Mouse (Mus musculus) forebrain, postnatal 0 days (tissue): ENCODE results near the gene Plppr4. TPM values are rescaled to one million over a fixed set of nuclear protein-coding genes. Genes with fewer than 3 reads are reported as not detected.

Source experiments
- ATAC-seq: fragments of 200-750 bp; cut with Nextera tagmentation; 2 replicates; pipeline ENCODE4 v1.8.0; 2017; ENCODE audit warnings: mild to moderate bottlenecking, moderate library complexity
- DNase-seq: peaks from one replicate; pipeline ENCODE4 v3.0.0-alpha.2; 2015
- H3K27ac ChIP-seq: fragments of 300-500 bp; sonication (generic); 2 replicates; pipeline ENCODE4 v1.5.1; 2014; ENCODE audit warnings: low read depth, mild to moderate bottlenecking, antibody characterized with exemption, low read length, moderate library complexity, mixed read lengths
- H3K27me3 ChIP-seq: fragments of 300-500 bp; sonication (generic); 2 replicates; pipeline ENCODE4 v1.6.1; 2014; ENCODE audit warnings: mild to moderate bottlenecking, low read length, mixed read lengths; ENCODE audit not compliant: insufficient read depth
- H3K36me3 ChIP-seq: fragments of 300-500 bp; sonication (generic); 2 replicates; pipeline ENCODE4 v1.6.1; 2014; ENCODE audit warnings: mild to moderate bottlenecking, moderate library complexity; ENCODE audit not compliant: insufficient read depth
- H3K4me1 ChIP-seq: fragments of 300-500 bp; sonication (generic); 2 replicates; pipeline ENCODE4 v1.6.1; 2014; ENCODE audit warnings: antibody characterized with exemption; ENCODE audit not compliant: insufficient read depth
- H3K4me2 ChIP-seq: fragments of 300-500 bp; sonication (generic); 2 replicates; pipeline ENCODE4 v1.6.1; 2014; ENCODE audit warnings: low read depth, mild to moderate bottlenecking, moderate library complexity
- H3K4me3 ChIP-seq: fragments of 300-500 bp; sonication (generic); 2 replicates; pipeline ENCODE4 v1.5.1; 2014; ENCODE audit warnings: low read depth, low read length, mixed read lengths
- H3K9ac ChIP-seq: fragments of 300-500 bp; sonication (generic); 2 replicates; pipeline ENCODE4 v1.6.1; 2014; ENCODE audit warnings: mild to moderate bottlenecking
- H3K9me3 ChIP-seq: fragments of 300-500 bp; sonication (generic); 2 replicates; pipeline ENCODE4 v1.6.1; 2016; ENCODE audit warnings: low read length
- CTCF ChIP-seq: sonication (generic); IDR thresholded peaks from 2 replicates; pipeline ENCODE4 v1.5.1; 2016; ENCODE audit warnings: antibody characterized with exemption, control low read depth, low read depth
- WGBS: fragments of 180-500 bp; shearing (Covaris S2); extraction: QIAGEN DNeasy Blood & Tissue Kit; methylation state at CpG from one replicate; pipeline ENCODE4 v1.1.7; 2014; 5-methylcytosine and 5-hydroxymethylcytosine counted together
- polyA plus RNA-seq: library from polyadenylated mRNA; unstranded; fragments of >200 nt; fragmentation: Nextera tagmentation; extraction: Ambion mirVana; gene quantifications from 2 replicates; pipeline ENCODE4 v1.2.1, GENCODE M21; 2015
- total RNA-seq: library from RNA; depleted of rRNA; stranded (reverse); fragments of >200 nt; gene quantifications from 2 replicates; pipeline ENCODE4 v1.2.3, GENCODE M21; 2014

Gene Plppr4
- total and polyA plus RNA-seq, 2 experiments from 2014 or later = 60.8 to 97.8 TPM

DNA sequence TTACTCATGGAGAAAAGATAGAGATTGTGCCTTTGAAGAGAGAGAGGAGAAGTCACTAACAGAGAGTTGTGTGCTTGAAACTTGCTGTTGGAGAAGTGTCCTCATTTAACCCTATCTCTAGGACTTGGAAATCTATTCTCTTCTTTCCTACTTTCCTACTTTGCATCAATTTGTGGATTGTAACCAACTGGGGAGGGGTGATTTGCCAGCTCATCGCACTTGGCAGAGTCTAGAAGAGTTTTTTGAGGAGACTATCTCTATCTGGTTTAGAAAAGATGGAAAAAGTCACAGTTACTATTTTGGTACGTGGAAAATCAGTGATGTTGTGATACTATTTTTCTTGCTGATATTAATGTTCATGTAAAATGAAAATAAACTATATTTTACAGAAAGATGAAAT, 6.7 kb downstream of the Plppr4 start:
- Histone ChIP-seq H3K36me3 (no peaks in the 10 kb centered on the region), H3K4me2 (no peak overlapping the region), H3K27ac (no peak overlapping the region), H3K27me3 (no peaks in the 10 kb centered on the region), H3K9ac (no peak overlapping the region), H3K4me1 (no peaks in the 10 kb centered on the region), H3K9me3 (no peaks in the 10 kb centered on the region), H3K4me3 (no peak overlapping the region)
- no peak for TF ChIP-seq CTCF
- WGBS = 69% methylated on average over 2 of the region's 2 CpGs
- no peak for ATAC-seq
- DNase-seq = peak; percentile 34

DNA sequence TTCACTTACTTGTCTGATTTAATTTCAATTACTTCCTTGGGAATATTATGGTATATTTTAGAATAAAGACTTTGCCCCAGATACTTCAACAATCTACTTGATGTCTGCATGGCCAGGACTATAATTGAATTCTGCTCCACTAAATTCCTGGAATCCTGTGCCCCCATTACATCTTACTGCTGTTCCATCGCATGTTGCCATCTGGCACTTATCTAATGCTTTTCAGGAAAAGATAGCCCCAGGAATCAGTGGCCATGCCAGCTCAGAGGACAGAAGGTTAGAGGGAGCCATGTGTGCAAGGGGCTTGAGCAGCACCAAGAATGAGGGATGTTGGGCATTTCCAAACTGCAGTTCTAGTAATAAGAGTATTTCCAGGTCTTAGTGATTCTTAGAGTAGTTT, 14.3 kb downstream of the Plppr4 start:
- Histone ChIP-seq H3K9me3 (no peaks in the 10 kb centered on the region), H3K36me3 (no peaks in the 10 kb centered on the region), H3K27ac (no peak overlapping the region), H3K4me3 (no peak overlapping the region), H3K4me2 (no peak overlapping the region), H3K9ac (no peak overlapping the region), H3K27me3 (no peaks in the 10 kb centered on the region), H3K4me1 (no peaks in the 10 kb centered on the region)
- no peak for DNase-seq
- no peak for ATAC-seq
- WGBS = 70% methylated on average over 1 of the region's 1 CpGs
- no peak for TF ChIP-seq CTCF

DNA sequence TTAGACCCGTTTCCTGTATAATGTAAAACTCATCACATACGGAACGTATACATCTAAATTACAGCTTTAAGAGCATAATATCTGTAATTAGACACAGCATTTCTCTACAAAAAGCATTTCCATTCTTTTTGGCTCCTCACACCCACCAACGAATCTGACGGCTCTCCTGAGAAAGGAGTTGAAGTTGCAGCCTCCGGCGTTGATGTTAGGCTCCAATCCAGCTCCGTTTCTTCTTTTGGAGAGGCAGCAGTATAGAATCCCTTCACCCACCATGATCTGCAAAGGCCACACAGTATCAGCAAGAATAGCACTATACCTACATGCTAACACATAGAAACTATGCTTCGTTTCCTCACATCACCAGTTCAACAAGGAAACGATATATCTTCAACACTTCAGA, 29.2 kb downstream of the Plppr4 start:
- Histone ChIP-seq H3K4me3 (no peak overlapping the region), H3K9me3 (no peaks in the 10 kb centered on the region), H3K27me3 (no peaks in the 10 kb centered on the region), H3K4me1 (no peaks in the 10 kb centered on the region), H3K4me2 (no peak overlapping the region), H3K27ac (no peak overlapping the region), H3K36me3 (no peaks in the 10 kb centered on the region), H3K9ac (no peak overlapping the region)
- 78% methylated on average over 10 of the region's 10 CpGs for WGBS
- no peak for DNase-seq
- no peak for ATAC-seq
- no peak for TF ChIP-seq CTCF

DNA sequence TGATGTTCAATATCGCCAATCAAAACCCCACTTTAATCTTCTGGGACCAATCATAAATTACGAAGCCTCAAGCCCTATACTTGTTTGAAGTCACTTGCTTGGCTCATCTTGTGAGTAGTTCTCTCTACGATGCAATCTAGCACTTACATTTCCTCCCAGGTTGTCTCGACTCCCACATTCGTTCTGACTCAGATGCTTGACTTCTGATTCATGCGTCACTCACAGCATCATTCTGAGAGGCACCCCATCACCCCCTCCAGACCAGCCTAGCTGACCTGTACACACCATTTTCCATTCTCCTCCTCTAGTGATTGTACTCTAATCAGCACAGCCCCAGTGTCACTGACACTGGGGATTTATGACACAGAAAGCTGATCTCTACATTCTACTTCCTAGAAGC, 31.2 kb downstream of the Plppr4 start:
- H3K9ac ChIP-seq = no peak overlapping the region
- H3K4me2 ChIP-seq = no peak overlapping the region
- no peak for DNase-seq
- no peaks in the 10 kb centered on the region for H3K9me3 ChIP-seq
- H3K27me3 ChIP-seq = no peaks in the 10 kb centered on the region
- no peak overlapping the region for H3K4me3 ChIP-seq
- H3K36me3 ChIP-seq = no peaks in the 10 kb centered on the region
- 59% methylated on average over 6 of the region's 6 CpGs for WGBS
- no peak for TF ChIP-seq CTCF
- no peak for ATAC-seq
- H3K27ac ChIP-seq = no peak overlapping the region
- H3K4me1 ChIP-seq = no peaks in the 10 kb centered on the region

DNA sequence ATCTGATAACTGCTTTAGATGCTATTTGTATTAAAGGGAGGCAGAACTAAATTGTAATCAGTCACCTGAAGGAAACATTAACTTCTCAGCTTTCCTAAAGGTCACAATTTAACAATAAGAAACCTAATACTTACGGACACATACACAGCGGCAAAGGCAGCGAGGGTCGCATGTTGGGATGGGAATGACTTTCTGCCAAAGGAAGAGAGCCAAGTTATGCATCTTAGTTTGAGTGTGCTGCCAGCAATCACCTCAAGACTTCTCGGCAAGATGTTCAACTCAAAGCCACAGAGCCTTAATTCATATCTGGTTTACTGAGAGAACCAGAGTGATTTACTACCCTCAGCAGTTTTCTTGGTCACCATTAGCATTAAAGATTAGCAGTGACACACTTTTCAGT, 34.1 kb downstream of the Plppr4 start:
- H3K4me2 ChIP-seq = no peak overlapping the region

DNA sequence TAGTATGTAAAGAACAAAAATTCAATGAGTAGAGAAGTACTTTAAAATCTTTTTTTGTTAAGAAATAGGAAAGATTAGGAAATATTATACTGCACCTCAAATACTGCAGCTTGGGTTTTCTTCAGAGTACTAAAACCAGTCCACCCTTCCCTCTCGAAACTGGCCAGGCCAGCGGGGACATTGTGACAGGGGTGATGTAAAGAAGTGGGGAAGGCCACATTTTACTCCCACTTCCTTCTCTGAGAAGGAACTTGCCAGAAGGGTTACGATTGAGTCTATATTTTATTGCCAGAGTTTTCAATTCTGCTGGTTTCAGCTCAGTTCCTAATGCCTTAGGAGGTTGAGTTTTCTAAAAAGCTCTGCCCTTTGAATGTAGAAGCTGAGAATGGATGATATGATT, 41.0 kb downstream of the Plppr4 start:
- Histone ChIP-seq H3K9me3 (no peaks in the 10 kb centered on the region), H3K4me1 (no peaks in the 10 kb centered on the region), H3K9ac (no peak overlapping the region), H3K4me2 (no peak overlapping the region), H3K27me3 (no peaks in the 10 kb centered on the region), H3K27ac (no peak overlapping the region), H3K4me3 (no peak overlapping the region), H3K36me3 (peaks cover 18% of the 10 kb centered on the region)
- no peak for TF ChIP-seq CTCF
- DNase-seq (no peak), ATAC-seq (no peak)
- 88% methylated on average over 3 of the region's 3 CpGs for WGBS

More for the DNA sequence above, 34.1 kb downstream of the Plppr4 start:
- WGBS = 90% methylated on average over 5 of the region's 5 CpGs
- H3K9ac ChIP-seq = no peak overlapping the region
- no peaks in the 10 kb centered on the region for H3K4me1 ChIP-seq
- peaks cover 15% of the 10 kb centered on the region for H3K36me3 ChIP-seq
- H3K4me3 ChIP-seq = no peak overlapping the region
- no peak overlapping the region for H3K27ac ChIP-seq
- DNase-seq = no peak
- no peaks in the 10 kb centered on the region for H3K27me3 ChIP-seq
- no peak for TF ChIP-seq CTCF
- no peak for ATAC-seq
- H3K9me3 ChIP-seq = no peaks in the 10 kb centered on the region

DNA sequence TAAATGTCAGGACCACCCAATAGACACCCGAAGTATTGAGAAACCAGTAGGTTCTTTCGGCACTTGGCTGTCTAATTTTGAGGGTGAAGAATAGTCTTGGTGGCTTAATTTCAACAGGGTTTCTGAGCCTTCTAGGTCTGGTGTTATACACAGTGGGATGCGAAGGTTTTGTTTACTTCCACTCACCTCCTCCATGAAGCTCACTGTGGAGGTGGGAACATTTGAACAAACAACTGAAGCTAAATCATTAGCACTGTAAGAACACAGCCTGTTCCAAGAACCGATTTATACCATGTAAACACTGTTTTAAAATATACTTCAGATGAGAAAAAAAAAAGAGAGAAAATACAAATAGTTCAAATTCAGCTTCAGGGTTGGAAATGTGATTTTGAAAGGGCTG, 47.3 kb downstream of the Plppr4 start:
- Histone ChIP-seq H3K9ac (no peak overlapping the region), H3K27ac (no peak overlapping the region), H3K4me1 (no peaks in the 10 kb centered on the region), H3K4me3 (no peak overlapping the region), H3K4me2 (no peak overlapping the region), H3K27me3 (no peaks in the 10 kb centered on the region), H3K9me3 (no peaks in the 10 kb centered on the region), H3K36me3 (no peaks in the 10 kb centered on the region)
- DNase-seq = no peak
- no peak for ATAC-seq
- no peak for TF ChIP-seq CTCF
- WGBS = 86% methylated on average over 4 of the region's 4 CpGs

DNA sequence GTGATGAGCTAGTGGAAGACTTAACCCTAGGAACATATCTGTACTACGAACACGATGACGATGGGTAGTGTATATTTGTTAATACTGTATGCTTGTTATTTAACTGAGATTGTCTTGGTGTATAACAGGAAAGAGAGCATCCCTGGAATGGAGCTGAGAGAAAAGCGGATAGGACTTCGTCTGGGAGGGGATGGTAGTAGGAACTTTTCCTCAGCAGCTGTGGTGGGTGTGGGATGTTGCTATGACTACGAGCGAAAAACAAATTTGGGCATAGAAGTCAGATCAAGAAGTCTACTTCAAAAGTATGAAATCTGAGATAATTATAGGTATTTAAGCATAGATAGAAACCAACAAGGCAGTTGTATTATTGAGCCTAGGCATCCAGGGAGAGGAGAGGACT, 48.6 kb downstream of the Plppr4 start:
- Histone ChIP-seq H3K4me1 (no peaks in the 10 kb centered on the region), H3K4me3 (no peak overlapping the region), H3K9ac (no peak overlapping the region), H3K27me3 (no peaks in the 10 kb centered on the region), H3K36me3 (no peaks in the 10 kb centered on the region), H3K27ac (no peak overlapping the region), H3K4me2 (no peak overlapping the region), H3K9me3 (no peaks in the 10 kb centered on the region)
- no peak for TF ChIP-seq CTCF
- DNase-seq (no peak), ATAC-seq (no peak)
- 93% methylated on average over 7 of the region's 7 CpGs for WGBS
